Mouse (Mus musculus): Measurements from ENCODE around the gene Itsn1. TPM values are rescaled to one million over a fixed set of nuclear protein-coding genes. Genes with fewer than 3 reads are reported as not detected.

Itsn1 gene
- polyA plus RNA-seq, 1 experiment = 20.5 TPM

DNA sequence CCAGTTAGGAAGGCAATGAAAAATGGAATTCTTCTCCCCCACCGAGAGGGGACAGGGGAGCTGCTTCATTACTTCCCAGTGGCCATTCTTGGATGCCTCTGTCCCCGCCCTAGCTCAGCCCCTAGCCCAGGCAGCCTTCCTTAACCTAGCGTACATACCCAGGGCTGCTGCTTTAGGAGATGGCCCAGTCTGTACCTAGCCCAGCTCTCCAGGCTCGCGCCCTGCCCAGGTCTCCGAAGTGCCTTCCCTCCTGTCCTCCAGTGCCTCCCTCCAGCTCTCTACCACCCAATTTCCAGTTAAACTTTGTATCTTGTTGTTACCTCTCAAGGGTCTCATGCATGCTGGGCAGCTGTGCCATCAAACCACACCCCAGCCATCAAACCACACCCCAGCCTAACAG, 106.7 kb downstream of the Itsn1 start:
- H3K4me1 ChIP-seq (ENCODE audit: control insufficient read depth, insufficient read depth, low read length) = peaks cover 3% of the 10 kb centered on the region; the same call in 1 of the 2 replicates
- 87% methylated on average over 6 of the region's 6 CpGs for WGBS
- DNase-seq = no peak
- TF ChIP-seq CTCF (conservative IDR thresholded peaks at IDR 0.05; ENCODE audit: insufficient read depth, insufficient read length, low read depth, low read length) = no peak
- H3K27ac ChIP-seq (ENCODE audit: insufficient read depth, low read depth, low read length) = no peak overlapping the region
- no peaks in the 10 kb centered on the region for H3K36me3 ChIP-seq (ENCODE audit: control insufficient read depth, insufficient read depth, low read length)
- H3K4me3 ChIP-seq (ENCODE audit: insufficient read depth, low read depth, low read length) = no peak overlapping the region
- no peaks in the 10 kb centered on the region for H3K27me3 ChIP-seq (replicated peaks; ENCODE audit: control insufficient read depth, insufficient read depth, low read length)

DNA sequence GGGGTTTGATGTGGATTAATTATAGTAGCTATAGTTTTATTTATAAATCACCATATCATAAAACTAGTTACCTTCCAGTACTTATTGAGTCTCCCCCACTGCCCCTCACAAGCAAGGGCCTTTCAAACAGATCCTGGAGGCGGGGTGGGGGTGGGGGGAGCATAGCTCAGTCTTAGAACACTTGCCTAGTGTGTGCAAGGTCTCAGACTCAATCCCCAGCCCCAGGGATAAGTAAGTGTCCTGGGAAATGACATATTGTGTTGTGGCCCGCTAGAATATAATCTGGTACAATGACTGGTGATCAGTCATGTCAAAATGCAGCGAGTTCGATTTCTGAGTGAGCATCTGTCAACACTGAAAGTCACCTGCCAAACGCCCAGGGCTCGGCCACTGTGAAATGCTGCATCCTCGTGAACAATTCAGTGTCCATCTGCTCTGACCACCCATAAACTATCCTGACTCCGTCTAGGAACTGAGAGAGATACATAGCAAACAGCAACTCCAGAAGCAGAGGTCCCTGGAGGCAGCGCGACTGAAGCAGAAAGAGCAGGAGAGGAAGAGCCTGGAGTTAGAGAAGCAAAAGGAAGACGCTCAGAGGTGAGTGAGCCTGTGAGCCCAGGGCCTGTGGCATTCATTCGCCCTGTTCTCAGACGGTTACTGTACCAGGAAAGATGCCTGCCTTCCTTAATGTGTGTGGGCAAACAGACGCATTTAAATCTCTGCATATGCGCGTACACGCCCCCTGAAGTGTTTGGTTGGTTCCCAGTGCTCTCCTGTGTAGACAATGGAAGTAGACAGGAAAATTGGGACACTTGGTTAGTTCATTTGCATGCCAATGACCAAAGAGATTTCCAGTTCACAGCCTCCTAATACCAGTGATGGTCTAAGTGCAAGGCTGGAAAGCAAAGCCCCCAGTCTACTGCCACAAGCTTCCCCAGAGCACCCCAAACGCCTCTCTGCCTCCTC, 107.8 kb downstream of the Itsn1 start:
- TF ChIP-seq CTCF (conservative IDR thresholded peaks at IDR 0.05; ENCODE audit: insufficient read depth, insufficient read length, low read depth, low read length) = no peak
- no peak for TF ChIP-seq POLR2A (IDR thresholded peaks at IDR 0.05; ENCODE audit: low read depth, low read length)
- WGBS = 88% methylated on average over 18 of the region's 18 CpGs
- H3K4me1 ChIP-seq (ENCODE audit: control insufficient read depth, insufficient read depth, low read length) = peaks cover 6% of the 10 kb centered on the region; the same call in 1 of the 2 replicates
- no peak for DNase-seq
- no peak overlapping the region for H3K4me3 ChIP-seq (ENCODE audit: insufficient read depth, low read depth, low read length)
- no peaks in the 10 kb centered on the region for H3K27me3 ChIP-seq (replicated peaks; ENCODE audit: control insufficient read depth, insufficient read depth, low read length)
- H3K36me3 ChIP-seq (ENCODE audit: control insufficient read depth, insufficient read depth, low read length) = no peaks in the 10 kb centered on the region
- H3K27ac ChIP-seq (ENCODE audit: insufficient read depth, low read depth, low read length) = no peak overlapping the region

DNA sequence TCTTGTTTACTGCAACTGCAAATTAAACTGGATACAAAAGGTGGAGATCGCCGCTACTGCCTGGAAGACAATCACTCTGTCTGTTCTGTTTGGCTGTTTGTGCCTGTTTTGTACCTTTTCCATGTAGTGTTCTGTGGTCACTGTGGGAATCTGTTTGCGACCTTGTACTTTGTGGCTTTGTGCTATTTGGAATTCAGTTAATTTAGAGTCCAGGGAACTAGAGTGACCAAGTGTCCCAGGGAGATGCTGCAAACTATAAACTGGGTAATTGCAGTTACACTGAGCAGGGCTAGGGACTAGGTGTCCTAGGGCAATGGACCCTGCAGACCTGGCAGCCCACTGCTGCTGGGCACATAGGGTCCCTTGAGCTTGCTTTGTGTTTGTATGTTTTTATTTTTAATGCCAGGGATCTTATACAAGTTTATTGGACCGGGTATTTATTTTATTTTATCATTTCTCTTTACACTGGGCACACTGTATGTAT, 108.5 kb downstream of the Itsn1 start:
- TF ChIP-seq POLR2A (IDR thresholded peaks at IDR 0.05; ENCODE audit: low read depth, low read length) (no peak), CTCF (conservative IDR thresholded peaks at IDR 0.05; ENCODE audit: insufficient read depth, insufficient read length, low read depth, low read length) (no peak)
- DNase-seq = no peak
- no peak overlapping the region for H3K27ac ChIP-seq (ENCODE audit: insufficient read depth, low read depth, low read length)
- no peaks in the 10 kb centered on the region for H3K27me3 ChIP-seq (replicated peaks; ENCODE audit: control insufficient read depth, insufficient read depth, low read length)
- 94% methylated on average over 4 of the region's 4 CpGs for WGBS
- H3K36me3 ChIP-seq (ENCODE audit: control insufficient read depth, insufficient read depth, low read length) = no peaks in the 10 kb centered on the region
- H3K4me3 ChIP-seq (ENCODE audit: insufficient read depth, low read depth, low read length) = no peak overlapping the region
- H3K4me1 ChIP-seq (ENCODE audit: control insufficient read depth, insufficient read depth, low read length) = peaks cover 6% of the 10 kb centered on the region; the same call in 1 of the 2 replicates

DNA sequence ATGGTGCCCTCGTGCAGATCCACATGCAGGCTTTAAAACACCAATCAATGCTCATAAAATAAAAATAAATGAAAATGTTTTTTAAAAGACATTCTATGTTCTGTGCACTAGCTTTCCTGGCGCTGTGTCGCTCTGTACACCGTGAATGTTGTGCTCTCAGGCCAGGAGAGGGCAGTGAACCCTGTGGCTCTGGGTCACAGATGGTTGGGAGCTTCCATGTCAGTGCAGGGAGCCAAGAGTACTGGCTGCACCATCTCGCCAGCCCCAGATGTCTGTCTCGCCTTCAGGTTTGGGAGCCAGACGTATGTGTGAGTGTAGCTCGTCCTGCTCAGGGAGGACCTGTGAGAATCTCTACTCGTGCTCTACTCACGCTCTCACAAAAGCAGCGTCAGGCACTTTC, 109.7 kb downstream of the Itsn1 start:
- H3K27ac ChIP-seq (ENCODE audit: insufficient read depth, low read depth, low read length) = no peak overlapping the region
- H3K4me1 ChIP-seq (ENCODE audit: control insufficient read depth, insufficient read depth, low read length) = peaks cover 6% of the 10 kb centered on the region; the same call in 1 of the 2 replicates
- no peak for TF ChIP-seq POLR2A (IDR thresholded peaks at IDR 0.05; ENCODE audit: low read depth, low read length)
- TF ChIP-seq CTCF (conservative IDR thresholded peaks at IDR 0.05; ENCODE audit: insufficient read depth, insufficient read length, low read depth, low read length) = peak; percentile 41; the same call in 1 of the 2 replicates
- WGBS = 79% methylated on average over 11 of the region's 11 CpGs
- no peaks in the 10 kb centered on the region for H3K27me3 ChIP-seq (replicated peaks; ENCODE audit: control insufficient read depth, insufficient read depth, low read length)
- H3K4me3 ChIP-seq (ENCODE audit: insufficient read depth, low read depth, low read length) = no peak overlapping the region
- H3K36me3 ChIP-seq (ENCODE audit: control insufficient read depth, insufficient read depth, low read length) = no peaks in the 10 kb centered on the region
- DNase-seq = no peak

DNA sequence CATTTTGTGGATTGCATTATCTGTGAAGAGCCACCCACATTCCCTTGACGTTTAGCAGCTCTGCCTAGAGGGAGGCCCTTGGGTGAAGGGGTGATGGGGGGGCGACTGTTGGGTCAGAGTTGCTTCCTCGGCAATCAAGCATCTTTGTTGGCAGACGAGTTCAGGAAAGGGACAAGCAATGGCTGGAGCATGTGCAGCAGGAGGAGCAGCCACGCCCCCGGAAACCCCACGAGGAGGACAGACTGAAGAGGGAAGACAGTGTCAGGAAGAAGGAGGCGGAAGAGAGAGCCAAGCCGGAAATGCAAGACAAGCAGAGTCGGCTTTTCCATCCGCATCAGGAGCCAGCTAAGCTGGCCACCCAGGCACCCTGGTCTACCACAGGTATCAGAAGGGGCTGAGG, 110.4 kb downstream of the Itsn1 start:
- Histone ChIP-seq H3K4me3 (ENCODE audit: insufficient read depth, low read depth, low read length) (no peak overlapping the region), H3K4me1 (ENCODE audit: control insufficient read depth, insufficient read depth, low read length) (peaks cover 5% of the 10 kb centered on the region; the same call in 1 of the 2 replicates), H3K36me3 (ENCODE audit: control insufficient read depth, insufficient read depth, low read length) (no peaks in the 10 kb centered on the region), H3K27ac (ENCODE audit: insufficient read depth, low read depth, low read length) (no peak overlapping the region), H3K27me3 (replicated peaks; ENCODE audit: control insufficient read depth, insufficient read depth, low read length) (no peaks in the 10 kb centered on the region)
- TF ChIP-seq POLR2A (IDR thresholded peaks at IDR 0.05; ENCODE audit: low read depth, low read length) = no peak
- no peak for TF ChIP-seq CTCF (conservative IDR thresholded peaks at IDR 0.05; ENCODE audit: insufficient read depth, insufficient read length, low read depth, low read length)
- WGBS = 46% methylated on average over 11 of the region's 11 CpGs
- peak; percentile 77 for DNase-seq

DNA sequence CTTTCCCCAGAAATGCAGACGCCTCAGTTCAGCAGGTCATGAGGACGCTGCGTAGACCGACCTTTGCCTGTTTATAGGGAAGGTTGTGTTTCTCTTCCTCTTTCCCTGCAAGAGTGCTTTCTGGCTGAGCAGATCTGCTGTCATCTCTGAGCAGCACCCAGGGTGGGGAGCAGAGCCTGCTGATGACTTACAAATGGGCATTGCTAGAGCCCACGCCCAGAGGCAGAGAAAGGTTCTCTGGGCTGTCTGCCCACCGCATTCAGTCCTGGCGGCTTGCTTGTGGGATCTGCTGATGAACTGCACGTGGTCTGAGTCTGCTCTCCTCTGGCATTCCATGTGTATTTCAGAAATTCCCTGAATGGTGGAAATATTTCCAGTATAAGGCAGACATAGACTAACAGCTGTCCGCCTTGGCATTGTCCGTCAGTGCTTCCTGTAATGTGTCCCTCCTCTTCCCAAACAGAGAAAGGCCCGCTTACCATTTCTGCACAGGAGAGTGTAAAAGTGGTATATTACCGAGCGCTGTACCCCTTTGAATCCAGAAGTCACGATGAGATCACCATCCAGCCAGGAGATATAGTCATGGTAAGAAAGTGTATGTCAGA, 112.0 kb downstream of the Itsn1 start:
- WGBS = 69% methylated on average over 14 of the region's 14 CpGs
- Histone ChIP-seq H3K4me3 (ENCODE audit: insufficient read depth, low read depth, low read length) (no peak overlapping the region), H3K4me1 (ENCODE audit: control insufficient read depth, insufficient read depth, low read length) (peaks cover 3% of the 10 kb centered on the region; the same call in 1 of the 2 replicates), H3K27ac (ENCODE audit: insufficient read depth, low read depth, low read length) (no peak overlapping the region), H3K27me3 (replicated peaks; ENCODE audit: control insufficient read depth, insufficient read depth, low read length) (no peaks in the 10 kb centered on the region), H3K36me3 (ENCODE audit: control insufficient read depth, insufficient read depth, low read length) (no peaks in the 10 kb centered on the region)
- peak; percentile 14 for DNase-seq
- TF ChIP-seq POLR2A (IDR thresholded peaks at IDR 0.05; ENCODE audit: low read depth, low read length) (no peak), CTCF (conservative IDR thresholded peaks at IDR 0.05; ENCODE audit: insufficient read depth, insufficient read length, low read depth, low read length) (no peak)
